Mouse (Mus musculus) left cerebral cortex, adult 11 months (tissue): ENCODE data around the gene Rnf114.

ENCODE experiments used
- DNase-seq: peaks from one replicate; pipeline ENCODE4 v3.0.0; 2022; ENCODE audit warnings: low spot score

The Rnf114 gene

DNA sequence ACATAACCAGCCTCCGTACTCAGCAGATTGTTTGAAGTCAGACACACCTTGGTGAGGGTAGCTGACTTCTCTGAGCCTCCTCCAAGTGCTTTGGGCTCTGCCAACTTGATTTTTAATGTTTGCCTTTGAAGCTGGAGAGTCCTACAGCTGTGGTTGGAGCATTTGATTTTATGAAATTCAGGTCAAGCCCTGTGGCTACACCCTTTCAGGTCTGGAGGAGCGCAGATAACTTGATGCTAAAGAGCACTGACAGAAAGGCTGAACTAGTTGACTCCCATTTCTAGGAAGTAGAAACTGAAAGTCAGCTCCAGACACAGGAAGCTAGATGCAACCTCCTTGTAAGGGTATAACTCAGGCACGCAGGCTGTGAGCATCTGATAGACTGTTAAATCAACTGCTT is 12.7 kb downstream of the Rnf114 start:
- no peak for DNase-seq

DNA sequence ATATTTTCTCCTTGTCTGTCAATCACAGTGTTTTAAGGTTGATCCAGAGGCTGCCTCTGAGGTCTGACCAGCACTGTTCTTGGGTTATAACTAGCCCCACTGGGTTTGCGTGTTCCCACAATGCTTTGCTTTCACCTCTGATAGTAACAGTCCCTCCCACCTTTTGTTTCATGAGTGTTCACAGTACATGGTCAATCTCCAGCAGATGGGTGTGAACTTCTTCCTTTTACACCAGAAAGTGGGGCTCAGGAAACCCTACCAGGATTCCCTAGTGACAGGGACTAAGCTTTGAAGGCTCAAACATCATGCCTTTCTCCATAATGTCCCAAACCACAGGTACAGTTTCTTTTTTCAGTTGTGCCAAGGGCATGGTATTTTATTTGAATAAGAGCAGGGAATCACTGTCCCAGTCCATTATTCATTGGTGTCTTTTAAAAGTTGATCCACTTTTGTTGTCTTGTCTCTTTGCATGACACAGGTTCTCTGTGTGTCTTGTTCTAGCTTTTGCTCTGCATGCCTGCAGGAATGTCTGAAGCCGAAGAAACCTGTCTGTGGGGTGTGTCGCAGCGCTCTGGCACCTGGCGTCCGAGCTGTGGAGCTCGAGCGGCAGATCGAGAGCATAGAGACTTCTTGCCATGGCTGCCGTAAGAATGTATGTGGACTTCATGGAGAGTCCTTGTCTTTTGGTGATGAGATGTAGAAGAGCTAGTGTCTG is 14.3 kb downstream of the Rnf114 start:
- no peak for DNase-seq

DNA sequence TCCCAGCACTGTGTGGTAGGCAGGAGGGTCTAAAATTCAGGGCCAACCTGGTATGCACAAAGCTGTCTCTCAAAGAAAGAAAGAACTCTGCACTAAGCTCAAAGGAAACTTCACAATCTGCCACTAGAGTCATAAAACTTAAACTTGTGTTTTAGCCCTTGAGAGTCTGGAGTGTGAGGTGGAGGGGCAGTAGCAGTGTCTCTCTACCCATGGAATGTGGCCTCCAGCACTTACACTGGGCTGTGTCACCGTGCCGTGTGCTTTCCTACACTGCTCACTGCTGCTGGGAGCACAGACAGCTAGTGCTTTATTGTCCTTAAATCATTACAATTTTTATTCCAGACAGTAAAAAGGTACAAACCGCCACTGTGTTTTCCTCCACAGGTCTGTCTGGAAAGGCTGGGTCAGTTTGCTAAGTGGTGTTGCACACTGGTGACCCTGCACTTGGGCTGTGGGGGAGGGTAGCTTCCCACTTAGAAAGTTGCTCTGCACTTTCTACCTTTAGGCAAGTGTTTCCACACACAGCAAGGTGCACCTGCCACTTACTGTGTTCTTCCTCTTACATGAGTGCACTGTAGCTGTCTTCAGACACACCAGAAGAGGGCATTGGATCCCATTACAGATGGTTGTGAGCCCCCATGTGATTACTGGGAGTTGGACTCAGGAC is 15.4 kb downstream of the Rnf114 start:
- no peak for DNase-seq

DNA sequence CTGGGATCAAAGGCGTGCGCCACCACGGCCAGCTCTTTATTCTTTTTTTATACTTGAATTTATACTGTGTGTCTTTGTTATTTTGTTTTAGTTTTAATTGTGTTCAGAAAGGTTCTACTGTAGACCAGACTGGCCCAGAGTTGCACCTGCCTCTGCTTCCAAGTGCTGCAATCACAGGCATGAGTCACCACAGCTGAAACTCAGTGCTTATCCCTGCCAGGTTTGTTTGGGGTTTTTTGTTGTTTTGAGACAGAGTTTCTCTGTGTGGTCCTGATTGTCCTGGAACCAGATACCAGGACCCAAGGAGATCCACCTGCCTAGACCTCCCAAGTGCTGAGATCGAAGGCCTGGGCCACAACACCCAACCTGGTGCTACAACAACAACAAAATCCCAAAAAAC is 16.1 kb downstream of the Rnf114 start:
- no peak for DNase-seq

DNA sequence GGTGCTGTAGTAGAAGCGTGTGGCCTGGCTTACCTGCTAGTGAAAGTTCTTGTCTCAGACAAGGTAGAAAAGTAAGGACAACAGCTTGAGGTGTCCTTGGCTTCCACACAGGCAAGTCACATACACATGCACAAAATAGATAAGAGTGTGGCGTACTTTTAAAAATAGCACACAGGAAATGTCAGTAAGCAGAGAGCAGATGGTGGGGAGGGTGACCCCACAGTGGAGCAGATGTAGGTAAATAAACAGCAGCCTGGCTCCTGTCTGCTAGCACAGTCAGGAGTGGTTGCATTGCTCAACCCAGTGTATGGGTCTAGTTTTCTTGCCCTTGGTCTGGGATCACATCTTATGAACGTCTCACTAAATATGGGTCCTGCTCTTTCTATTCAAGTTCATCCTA is 18.0 kb downstream of the Rnf114 start:
- DNase-seq: no peak

DNA sequence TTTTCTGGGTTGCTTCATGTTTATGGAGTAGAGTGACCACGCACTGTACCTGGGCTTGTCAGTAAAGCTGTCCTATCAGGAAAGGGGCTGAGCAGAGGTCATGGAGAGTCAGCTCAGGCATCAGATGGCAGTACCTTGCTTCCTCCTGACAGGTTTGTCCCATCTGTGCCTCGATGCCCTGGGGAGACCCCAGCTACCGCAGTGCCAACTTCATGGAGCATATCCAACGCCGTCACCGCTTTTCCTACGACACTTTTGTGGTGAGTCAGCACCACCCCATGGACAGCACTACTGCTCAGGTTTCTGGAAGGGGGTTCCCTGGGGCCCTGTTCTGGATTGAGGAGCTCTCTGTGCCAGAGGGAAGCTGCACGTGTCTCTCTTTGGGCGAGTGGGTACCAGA is 19.9 kb downstream of the Rnf114 start:
- DNase-seq: no peak

DNA sequence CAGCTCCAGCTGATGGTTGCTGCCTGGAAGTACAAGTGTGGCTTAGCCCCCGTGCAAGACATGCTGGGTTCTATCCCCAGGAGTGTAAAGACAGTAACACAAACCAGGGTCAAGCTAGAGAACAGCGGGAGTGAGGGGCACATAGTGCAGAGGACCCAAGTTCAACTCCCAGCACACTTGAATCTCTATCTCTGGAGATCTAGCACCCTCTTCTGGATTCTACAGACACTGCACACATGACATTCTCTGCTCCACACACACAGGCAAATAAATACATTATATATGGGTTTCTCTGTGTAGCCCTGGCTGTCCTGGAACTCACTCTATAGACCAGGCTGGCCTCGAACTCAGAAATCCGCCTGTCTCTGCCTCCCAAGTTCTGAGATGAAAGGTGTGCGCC is 20.5 kb downstream of the Rnf114 start:
- DNase-seq: no peak

DNA sequence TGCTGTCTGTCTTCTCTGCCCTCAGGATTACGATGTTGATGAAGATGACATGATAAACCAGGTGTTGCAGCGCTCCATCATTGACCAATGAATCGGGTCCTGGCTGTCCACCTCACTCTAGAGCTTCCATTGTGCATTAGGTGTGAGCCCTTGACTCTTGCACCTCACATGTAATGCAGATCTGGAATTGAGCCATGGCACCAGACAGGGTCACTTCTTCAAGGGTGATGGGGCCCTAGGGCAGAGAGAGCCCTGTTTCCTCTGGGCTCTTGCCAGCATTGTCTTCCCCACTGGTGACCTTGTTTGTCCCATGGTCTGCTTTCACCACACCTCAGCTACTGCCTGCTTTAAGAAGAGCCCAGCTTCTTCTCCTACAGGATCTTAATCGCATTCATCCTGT is 22.2 kb downstream of the Rnf114 start:
- DNase-seq: no peak

DNA sequence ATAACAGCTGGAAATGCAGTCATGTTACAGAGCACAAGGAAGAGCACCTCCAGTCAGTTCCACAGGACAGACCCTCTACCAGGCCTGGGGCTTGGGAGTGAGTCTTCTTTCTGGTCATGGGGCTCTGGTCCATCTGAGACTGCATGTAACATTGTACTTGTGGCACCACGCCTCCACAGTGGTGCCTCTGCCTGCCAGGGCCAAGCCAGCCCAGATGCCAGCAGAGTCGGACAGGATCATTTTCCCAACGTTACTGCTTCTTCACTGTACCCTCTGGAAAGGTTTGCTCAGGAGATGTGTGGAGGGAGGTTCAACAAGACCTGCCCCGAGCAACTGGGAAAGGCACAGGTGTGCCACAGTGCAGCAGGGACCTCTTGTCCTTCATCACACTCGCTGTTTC is 23.2 kb downstream of the Rnf114 start:
- DNase-seq: no peak

DNA sequence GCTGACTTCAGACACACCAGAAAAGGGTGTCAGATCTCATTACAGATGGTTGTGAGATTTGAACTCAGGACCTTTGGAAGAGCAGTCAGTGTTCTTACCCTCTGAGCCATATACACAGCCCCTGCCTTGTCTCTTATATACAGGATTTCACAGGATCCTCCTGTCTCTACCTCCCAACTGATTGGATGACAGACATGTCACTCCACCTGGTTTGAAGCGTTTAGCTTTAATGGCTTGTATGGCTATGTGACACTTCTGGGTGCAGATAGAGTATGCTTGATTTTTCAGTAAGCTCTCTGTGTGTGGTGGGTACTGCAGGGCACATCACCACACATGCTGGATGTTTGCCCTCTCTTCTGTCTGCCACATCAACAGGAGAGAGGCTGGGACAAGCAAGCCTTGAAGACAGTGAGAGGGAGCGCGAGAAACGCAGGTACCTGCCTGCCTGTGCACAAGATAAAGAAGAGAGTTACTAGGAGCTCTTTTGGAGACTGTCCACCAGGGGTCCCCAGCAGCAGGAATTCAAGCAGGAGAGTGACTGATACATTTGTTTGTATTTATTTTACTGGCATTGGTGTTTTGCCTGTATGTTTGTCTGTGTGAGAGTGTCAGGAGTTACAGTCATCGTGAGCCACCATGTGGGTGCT is 27.3 kb downstream of the Rnf114 start:
- DNase-seq: no peak

DNA sequence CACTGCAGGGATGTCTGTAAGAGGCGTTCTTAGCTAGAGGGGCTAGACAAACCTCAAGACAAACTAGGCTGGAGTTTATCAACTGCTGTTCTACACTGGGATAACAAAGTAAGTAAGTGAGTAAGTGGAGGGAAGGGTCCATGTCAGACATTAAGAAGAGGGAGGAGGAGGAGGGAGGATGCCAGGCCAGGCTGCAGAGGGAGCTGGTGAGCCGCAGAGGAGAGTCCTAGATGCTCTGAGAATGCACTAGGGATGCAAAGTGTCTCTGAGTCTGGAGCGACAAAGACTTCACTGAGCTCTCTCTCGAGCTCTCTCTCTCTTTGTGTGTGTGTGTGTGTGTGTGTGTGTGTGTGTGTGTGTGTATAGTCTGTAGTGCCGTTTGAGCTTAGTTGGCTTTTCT is 35.8 kb downstream of the Rnf114 start:
- no peak for DNase-seq

DNA sequence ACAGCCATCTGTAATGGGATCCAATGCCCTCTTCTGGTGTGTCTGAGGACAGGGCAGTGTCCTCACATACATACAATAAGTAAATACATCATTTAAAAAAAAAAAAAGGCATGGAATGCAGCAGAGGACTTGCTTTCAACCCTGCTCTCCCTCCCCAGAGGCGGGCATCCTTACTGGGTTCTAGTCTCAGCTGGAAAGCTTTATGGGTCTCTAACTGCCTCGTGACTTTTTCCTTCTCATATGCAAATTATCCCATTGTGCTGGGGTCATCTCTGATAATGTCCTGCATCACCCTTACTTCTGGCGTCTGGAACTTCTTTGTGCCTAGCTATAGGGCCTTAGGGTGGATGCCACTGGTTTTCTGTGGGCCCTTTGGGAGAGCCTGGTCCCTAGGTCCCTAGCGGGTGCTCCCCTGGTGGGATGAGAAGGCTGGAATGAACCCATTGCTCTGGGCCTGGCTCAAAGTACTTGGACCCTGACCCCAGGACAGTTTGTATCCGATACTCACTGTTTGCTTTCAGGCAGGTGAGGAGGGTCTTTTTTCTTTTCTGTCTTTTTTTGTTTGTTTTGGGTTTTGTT is 37.6 kb downstream of the Rnf114 start:
- DNase-seq: no peak

DNA sequence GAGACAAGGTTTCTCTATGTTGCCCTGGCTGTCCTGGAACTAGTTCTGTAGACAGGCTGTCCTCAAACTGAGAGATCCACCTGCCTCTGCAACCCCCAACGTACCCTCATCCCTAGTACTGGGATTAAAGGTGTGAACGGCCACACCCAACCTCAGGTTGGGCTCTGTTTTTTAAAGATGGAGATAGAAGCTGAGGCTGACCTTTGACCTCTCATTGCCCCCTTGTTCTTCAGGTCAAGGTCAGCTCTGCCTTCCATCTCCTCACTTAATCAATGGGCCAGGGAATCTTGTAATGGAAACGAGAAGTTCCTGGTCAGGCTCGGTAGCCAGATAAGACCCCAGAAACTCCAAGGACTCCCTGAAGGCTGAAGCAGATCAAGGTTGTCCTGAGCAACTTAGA is 38.1 kb downstream of the Rnf114 start:
- DNase-seq: no peak

DNA sequence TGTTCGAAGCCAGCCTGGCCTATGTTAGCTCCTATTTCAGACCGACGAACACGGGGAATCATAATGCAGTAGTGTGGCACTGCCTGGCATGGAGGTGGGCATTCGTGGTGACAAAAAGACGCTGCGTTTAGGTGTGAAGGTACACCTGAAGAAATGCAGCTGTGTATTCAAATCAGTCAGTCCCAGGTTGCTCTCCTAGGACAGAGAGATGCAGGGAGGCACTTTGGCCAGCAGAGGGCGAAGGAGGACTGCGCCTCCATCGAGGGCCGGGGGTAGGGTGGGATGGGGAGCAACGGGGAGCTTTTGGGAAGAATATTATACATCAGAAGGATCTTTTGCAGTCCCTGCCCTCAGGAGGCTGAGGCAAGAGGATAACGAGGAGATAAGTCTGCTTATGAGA is 39.7 kb downstream of the Rnf114 start:
- DNase-seq: no peak

DNA sequence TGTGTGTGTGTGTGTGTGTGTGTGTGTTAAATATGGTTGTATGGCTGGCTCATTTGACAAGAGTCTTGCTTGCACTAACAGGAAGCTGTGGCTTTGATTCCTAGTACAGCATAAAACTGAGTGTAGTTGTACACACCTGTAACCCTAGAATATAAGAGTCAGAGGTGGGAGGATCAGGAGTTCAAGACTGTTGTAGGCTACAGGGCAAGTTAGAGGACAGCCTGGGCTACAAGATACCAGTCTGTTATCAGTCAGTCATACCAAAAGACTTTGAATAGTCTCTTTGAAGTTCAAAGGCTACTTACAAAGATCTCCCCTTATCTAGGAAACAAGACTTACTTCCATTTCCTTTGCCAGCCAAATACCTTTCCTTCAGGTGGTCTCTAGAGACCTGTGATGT is 41.4 kb downstream of the Rnf114 start:
- no peak for DNase-seq

DNA sequence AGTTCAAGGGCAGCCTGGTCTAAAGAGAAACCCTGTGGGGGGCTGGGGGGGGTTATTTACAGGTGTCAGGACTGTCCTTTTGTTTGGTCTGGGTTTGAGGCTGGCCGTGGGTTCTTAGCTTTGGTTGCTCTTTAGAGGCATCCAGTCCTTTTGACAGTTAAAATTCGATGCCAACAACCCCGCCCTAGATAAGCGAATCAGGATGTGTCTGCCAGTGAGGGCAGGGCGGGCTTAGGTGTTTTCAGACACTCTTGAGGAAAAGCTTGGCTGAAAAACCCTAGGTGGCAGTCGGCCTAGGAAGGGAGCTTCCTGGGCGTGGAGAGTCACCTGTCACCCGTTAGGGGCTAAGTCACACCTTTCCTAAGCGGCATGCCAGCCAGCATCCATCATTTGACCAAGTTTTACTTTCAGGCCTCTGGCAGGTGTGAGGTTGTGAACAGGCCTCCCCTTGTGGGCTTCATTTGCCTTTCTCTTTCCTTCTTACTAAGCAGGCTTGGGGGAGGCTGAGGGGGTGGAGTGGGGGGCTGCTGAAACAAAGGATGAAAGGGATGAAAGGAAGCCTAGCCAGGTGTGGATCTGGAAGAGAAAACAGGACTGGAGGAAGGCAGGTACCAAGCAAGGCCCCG is 44.0 kb downstream of the Rnf114 start:
- DNase-seq: no peak

DNA sequence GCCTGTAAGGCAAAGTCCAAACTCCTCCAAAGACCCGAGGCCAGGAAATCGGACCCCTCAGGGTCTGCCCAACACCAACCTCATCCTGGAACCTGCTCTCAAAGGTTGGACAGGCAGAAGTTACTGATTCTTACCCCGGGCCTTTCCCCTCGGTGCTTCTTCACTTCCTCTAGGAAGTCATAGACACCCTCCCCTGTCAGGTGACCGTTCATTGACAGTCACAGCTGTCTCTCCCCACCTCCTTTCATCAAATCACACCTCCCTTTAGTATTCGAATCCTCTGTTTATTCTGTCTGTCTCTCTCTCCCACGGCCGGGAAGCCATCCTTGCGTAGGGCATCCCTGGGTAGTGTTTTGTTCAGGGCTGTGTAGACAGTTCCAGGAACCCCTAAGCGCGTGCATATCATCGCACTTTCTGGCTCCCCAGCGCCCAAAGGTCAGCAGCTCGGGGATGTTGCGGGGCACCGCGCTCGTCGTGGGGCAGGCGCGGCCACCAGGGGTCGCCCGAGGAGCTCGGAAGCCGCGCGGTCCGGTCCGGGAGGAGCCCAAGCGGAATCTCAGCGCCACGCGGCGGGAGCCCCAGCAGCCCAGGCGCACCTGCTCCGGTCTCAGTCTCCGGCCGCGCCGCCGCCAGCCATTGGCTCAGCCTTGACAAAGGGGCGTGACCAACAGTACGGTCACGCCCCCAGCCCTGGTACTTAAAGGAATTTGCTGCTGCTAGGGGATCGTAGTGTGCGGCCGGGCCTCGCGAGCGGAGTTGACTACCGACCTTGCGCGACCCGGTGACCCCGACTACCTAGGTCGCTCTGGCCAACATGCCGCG is 45.2 kb downstream of the Rnf114 start, which contains the start of gene Snai1:
Snai1 (plus strand) TSS at position 720 of the 822 bp plus-strand sequence.
- DNase-seq: peak; percentile 67

DNA sequence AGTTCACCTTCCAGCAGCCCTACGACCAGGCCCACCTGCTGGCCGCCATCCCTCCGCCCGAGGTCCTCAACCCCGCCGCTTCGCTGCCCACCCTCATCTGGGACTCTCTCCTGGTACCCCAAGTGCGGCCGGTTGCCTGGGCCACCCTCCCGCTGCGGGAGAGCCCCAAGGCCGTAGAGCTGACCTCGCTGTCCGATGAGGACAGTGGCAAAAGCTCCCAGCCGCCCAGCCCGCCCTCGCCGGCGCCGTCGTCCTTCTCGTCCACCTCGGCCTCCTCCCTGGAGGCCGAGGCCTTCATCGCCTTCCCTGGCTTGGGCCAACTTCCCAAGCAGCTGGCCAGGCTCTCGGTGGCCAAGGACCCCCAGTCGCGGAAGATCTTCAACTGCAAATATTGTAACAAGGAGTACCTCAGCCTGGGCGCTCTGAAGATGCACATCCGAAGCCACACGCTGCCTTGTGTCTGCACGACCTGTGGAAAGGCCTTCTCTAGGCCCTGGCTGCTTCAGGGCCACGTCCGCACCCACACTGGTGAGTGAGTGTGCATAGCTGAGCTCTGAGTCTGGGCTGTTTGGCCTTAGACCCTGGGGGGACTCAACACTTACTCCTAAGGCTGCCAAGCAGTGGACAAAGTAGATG is 46.3 kb downstream of the Rnf114 start:
- no peak for DNase-seq

DNA sequence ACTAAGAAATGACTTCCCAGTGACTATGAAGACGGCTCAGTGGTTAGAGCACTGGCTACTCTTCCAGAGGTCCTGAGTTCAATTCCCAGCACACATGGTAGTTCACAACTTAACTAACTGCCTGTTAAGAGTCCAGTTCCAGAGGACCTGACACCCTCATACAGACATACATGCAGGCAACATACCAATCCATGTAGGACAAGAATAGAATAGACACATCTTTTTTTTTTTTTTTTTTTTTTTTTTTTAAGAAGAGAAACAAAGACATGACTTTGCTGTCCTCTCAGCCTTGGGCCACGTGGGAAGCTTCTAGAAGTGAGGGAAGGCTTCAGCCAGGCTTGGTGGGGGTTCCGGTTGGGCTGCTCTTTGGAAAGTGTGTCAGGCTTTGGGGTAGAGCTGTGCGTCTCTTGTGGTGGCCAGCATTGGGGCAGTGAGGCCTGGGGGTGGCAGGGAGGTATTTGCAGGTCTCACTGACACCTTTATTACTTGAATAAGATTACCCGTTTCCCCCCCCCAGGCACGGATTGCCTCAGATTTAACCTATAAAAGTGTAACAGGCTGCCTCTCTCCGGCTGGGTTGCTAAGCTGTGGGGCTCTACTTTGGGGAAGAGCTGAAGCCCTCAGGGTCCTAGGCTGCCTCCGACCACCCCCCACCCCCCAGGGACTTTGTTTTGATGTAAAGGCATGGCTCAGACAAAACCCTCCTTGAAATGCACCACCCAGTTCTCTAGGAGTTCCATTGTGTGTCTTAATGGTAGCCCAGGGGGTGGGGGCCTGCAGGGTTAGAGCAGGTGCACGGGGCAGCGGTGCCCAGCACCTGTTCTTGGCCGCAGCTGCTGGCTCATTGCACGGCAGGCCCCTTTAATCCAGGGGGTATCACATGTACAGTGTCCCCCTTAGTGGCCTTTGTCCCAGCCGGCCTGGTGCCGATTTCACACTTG is 47.4 kb downstream of the Rnf114 start:
- DNase-seq: no peak

DNA sequence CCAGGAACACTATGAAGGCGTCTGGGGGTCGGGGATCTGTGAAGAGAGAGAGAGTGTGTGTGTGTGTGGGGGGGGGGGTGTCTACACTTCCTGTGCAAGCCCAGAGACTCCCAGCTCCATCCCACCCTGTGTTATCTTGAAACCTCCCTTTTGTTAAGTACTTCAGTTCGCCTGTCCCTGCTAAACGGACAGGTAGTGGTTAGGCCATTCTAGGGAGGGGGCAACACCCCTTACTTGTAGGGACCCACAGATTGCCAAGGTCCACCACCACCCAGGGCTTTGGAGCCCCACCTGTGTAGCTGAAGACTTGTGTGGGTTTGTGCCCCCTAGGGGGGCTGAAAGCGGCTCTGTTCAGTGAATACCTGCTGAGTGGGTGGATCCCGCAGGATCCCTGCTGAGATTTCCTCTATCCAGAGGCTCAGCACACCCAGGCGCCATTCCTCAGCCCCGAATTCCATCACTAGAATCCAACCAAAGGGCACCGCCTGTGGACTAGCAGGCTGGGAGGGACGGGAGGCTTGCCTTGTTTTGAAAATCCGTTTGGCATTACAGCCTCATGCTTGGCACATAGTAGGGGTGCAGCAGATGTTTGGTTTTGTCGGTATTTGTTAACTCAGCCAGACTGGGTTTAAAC is 48.1 kb downstream of the Rnf114 start:
- no peak for DNase-seq
